Mouse (Mus musculus) embryonic fibroblast, embryonic 13.5 days (primary cell): ENCODE results near the gene 4930503B20Rik.

ENCODE experiments used
- CTCF ChIP-seq: IDR thresholded peaks from 2 replicates; pipeline ENCODE4 v1.5.1; 2011; ENCODE audit warnings: mild to moderate bottlenecking, control low read depth, low read length, moderate library complexity, borderline replicate concordance; ENCODE audit not compliant: insufficient read depth
- POLR2A ChIP-seq: IDR thresholded peaks from 2 replicates; pipeline ENCODE4 v1.6.1; 2011; ENCODE audit warnings: low read depth, mild to moderate bottlenecking, control low read depth, low read length, moderate library complexity

DNA sequence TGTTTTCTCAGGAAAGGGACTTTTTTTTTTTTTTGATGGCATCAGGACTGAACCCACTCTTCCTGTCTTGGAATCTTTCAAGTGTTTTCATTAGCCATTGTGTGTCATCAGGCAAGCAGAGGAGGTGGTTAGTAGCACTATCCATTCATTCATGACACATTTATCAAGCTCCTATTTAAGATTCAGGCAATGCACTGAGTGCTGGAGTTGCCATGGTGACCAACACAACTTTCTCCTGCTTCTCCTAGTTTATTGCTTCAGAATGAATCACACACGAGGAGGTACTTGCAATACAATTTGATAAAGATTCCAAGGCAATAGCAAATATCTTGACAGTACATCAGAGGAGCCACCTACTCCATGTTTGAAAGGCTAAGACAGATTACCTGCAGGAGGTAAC lies 43.7 kb downstream of the 4930503B20Rik start:
- TF ChIP-seq CTCF (no peak), POLR2A (no peak)
